Mouse (Mus musculus) lung, adult 2 months (tissue): ENCODE measurements around the gene Lancl3.

ENCODE experiments used
- CTCF ChIP-seq: fragments of 200-500 bp; IDR thresholded peaks from 2 replicates; pipeline ENCODE4 v1.5.1; 2011; ENCODE audit warnings: mild to moderate bottlenecking, low read length, control low read depth; ENCODE audit not compliant: insufficient read depth
- POLR2A ChIP-seq: fragments of 200-500 bp; IDR thresholded peaks from 2 replicates; pipeline ENCODE4 v1.6.1; 2011; ENCODE audit warnings: low read depth, mild to moderate bottlenecking, control low read depth, low read length, borderline replicate concordance; ENCODE audit errors: extremely low read depth

DNA sequence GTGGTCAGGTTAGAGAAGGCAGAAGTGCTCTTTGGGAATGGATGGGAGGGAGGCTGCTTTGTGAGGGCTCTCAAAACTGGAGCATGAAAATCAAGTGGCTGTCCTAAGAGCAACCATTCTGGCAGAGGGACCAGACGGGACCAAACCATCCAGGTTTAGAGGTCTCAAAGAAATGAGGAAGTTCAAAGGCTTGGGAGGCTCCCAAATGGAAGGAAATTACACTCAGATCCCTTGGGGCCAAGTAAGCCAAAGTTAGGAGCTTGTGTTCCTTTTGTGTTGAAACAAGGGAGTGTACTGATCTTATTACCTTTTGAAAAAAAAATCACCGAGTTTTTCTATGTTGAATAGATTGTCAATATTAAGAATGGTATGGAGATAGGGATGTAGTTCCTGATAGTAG is 5.4 kb downstream of the Lancl3 start:
- TF ChIP-seq CTCF, result no peak
- TF ChIP-seq POLR2A, result no peak
